Mouse (Mus musculus) neural tube, embryonic 14.5 days (tissue): Measurements from ENCODE around the gene Hist1h3f. TPM values are rescaled to one million over a fixed set of nuclear protein-coding genes. Genes with fewer than 3 reads are reported as not detected.

Experiments used
- ATAC-seq: fragments of 200-750 bp; cut with Nextera tagmentation; 2 replicates; pipeline ENCODE4 v1.8.0; 2017; ENCODE audit warnings: low read depth, mild to moderate bottlenecking, moderate TSS enrichment, moderate library complexity
- H3K27ac ChIP-seq: fragments of 300-500 bp; sonication (generic); 2 replicates; pipeline ENCODE4 v1.5.1; 2014; ENCODE audit warnings: low read depth, mild to moderate bottlenecking, control low read depth, low read length, moderate library complexity, mixed read lengths
- H3K27me3 ChIP-seq: fragments of 300-500 bp; sonication (generic); 2 replicates; pipeline ENCODE4 v1.6.1; 2014; ENCODE audit warnings: low read length; ENCODE audit not compliant: control insufficient read depth, insufficient read depth
- H3K36me3 ChIP-seq: fragments of 300-500 bp; sonication (generic); 2 replicates; pipeline ENCODE4 v1.6.1; 2014; ENCODE audit warnings: low read length, mixed read lengths; ENCODE audit not compliant: control insufficient read depth, insufficient read depth
- H3K4me1 ChIP-seq: fragments of 300-500 bp; sonication (generic); 2 replicates; pipeline ENCODE4 v1.6.1; 2014; ENCODE audit warnings: low read length; ENCODE audit not compliant: control insufficient read depth, insufficient read depth
- H3K4me2 ChIP-seq: fragments of 300-500 bp; sonication (generic); 2 replicates; pipeline ENCODE4 v1.6.1; 2014; ENCODE audit warnings: mild to moderate bottlenecking, low read depth, low read length, control low read depth
- H3K4me3 ChIP-seq: fragments of 300-500 bp; sonication (generic); 2 replicates; pipeline ENCODE4 v1.5.1; 2014; ENCODE audit warnings: low read depth, low read length, control low read depth, mixed read lengths
- H3K9ac ChIP-seq: fragments of 300-500 bp; sonication (generic); replicated peaks from 2 replicates; pipeline ENCODE4 v1.6.1; 2014; ENCODE audit warnings: low read depth, mild to moderate bottlenecking, control low read depth, low read length, mixed read lengths
- H3K9me3 ChIP-seq: fragments of 300-500 bp; sonication (generic); 2 replicates; pipeline ENCODE4 v1.6.1; 2016; ENCODE audit warnings: low read length; ENCODE audit not compliant: control insufficient read depth
- WGBS: fragments of 180-500 bp; shearing (Covaris S2); extraction: QIAGEN DNeasy Blood & Tissue Kit; methylation state at CpG from one replicate; pipeline ENCODE4 v1.1.7; 2014; 5-methylcytosine and 5-hydroxymethylcytosine counted together
- polyA plus RNA-seq: library from polyadenylated mRNA; unstranded; fragments of >200 nt; fragmentation: Nextera tagmentation; extraction: Ambion mirVana; gene quantifications from 2 replicates; pipeline ENCODE4 v1.2.1, GENCODE M21; 2014

Hist1h3f gene
- polyA plus RNA-seq, 1 experiment from 2014 or later, result not detected

GRCm38 (mm10) chr13:23524654-23525053 lies 19.2 kb upstream of the Hist1h3f start:
- WGBS, result 17% methylated on average over 5 of the region's 5 CpGs
- Histone ChIP-seq H3K4me3 (no peak overlapping the region), H3K27ac (no peak overlapping the region), H3K36me3 (no peaks in the 10 kb centered on the region), H3K4me1 (0 out of 2 replicates have a peak, but pooled peaks cover 4% of the 10 kb centered on the region), H3K4me2 (0 out of 2 replicates have a peak overlapping the region, but pooled peaks have one; percentile 9), H3K27me3 (no peaks in the 10 kb centered on the region), H3K9me3 (no peaks in the 10 kb centered on the region), H3K9ac (no peak overlapping the region)
- peak; percentile 32; the same call in 1 of the 2 replicates for ATAC-seq

- Histone ChIP-seq H3K27ac (no peak overlapping the region), H3K36me3 (no peaks in the 10 kb centered on the region), H3K4me1 (0 out of 2 replicates have a peak, but pooled peaks cover 8% of the 10 kb centered on the region), H3K4me2 (peak overlapping the region; percentile 48), H3K4me3 (peak overlapping the region; percentile 39), H3K27me3 (no peaks in the 10 kb centered on the region), H3K9ac (no peak overlapping the region), H3K9me3 (no peaks in the 10 kb centered on the region)
- WGBS, result 3% methylated on average over 10 of the region's 10 CpGs
- no peak for ATAC-seq
These were observed 18.0 kb upstream of the Hist1h3f start for GRCm38 (mm10) chr13:23525901-23526300.

GRCm38 (mm10) chr13:23526312-23526711 lies 17.5 kb upstream of the Hist1h3f start:
- 1% methylated on average over 17 of the region's 17 CpGs for WGBS
- ATAC-seq, result peak; percentile 52; the same call in 1 of the 2 replicates
- H3K9ac ChIP-seq, result no peak overlapping the region; the same call in 1 of the 2 replicates
- no peaks in the 10 kb centered on the region for H3K27me3 ChIP-seq
- H3K36me3 ChIP-seq, result no peaks in the 10 kb centered on the region
- no peaks in the 10 kb centered on the region for H3K9me3 ChIP-seq
- peak overlapping the region; percentile 39 for H3K4me3 ChIP-seq
- H3K4me1 ChIP-seq, result 0 out of 2 replicates have a peak, but pooled peaks cover 8% of the 10 kb centered on the region
- H3K4me2 ChIP-seq, result peak overlapping the region; percentile 48
- no peak overlapping the region; the same call in 1 of the 2 replicates for H3K27ac ChIP-seq

GRCm38 (mm10) chr13:23529005-23529404 lies 14.8 kb upstream of the Hist1h3f start:
- no peak overlapping the region for H3K27ac ChIP-seq
- no peak overlapping the region for H3K4me2 ChIP-seq
- H3K4me3 ChIP-seq, result no peak overlapping the region
- 36% methylated on average over 5 of the region's 5 CpGs for WGBS
- no peak overlapping the region for H3K9ac ChIP-seq
- no peaks in the 10 kb centered on the region for H3K27me3 ChIP-seq
- H3K36me3 ChIP-seq, result no peaks in the 10 kb centered on the region
- H3K9me3 ChIP-seq, result no peaks in the 10 kb centered on the region
- peaks cover 24% of the 10 kb centered on the region for H3K4me1 ChIP-seq
- ATAC-seq, result no peak

GRCm38 (mm10) chr13:23529480-23530165 lies 14.2 kb upstream of the Hist1h3f start:
- H3K27ac ChIP-seq, result no peak overlapping the region
- H3K4me2 ChIP-seq, result peak overlapping the region; percentile 70
- WGBS, result 32% methylated on average over 2 of the region's 2 CpGs
- H3K4me3 ChIP-seq, result peak overlapping the region; percentile 42
- no peaks in the 10 kb centered on the region for H3K36me3 ChIP-seq
- ATAC-seq, result no peak
- peaks cover 29% of the 10 kb centered on the region for H3K4me1 ChIP-seq
- no peaks in the 10 kb centered on the region for H3K27me3 ChIP-seq
- H3K9me3 ChIP-seq, result no peaks in the 10 kb centered on the region
- peak overlapping the region; percentile 78; the same call in 1 of the 2 replicates for H3K9ac ChIP-seq

- H3K27me3 ChIP-seq, result no peaks in the 10 kb centered on the region
- peak overlapping the region; percentile 70 for H3K4me2 ChIP-seq
- peak; percentile 22; the same call in 1 of the 2 replicates for ATAC-seq
- H3K27ac ChIP-seq, result peak overlapping the region; percentile 96
- WGBS, result under 1% methylated on average over 20 of the region's 20 CpGs
- peak overlapping the region; percentile 42 for H3K4me3 ChIP-seq
- H3K36me3 ChIP-seq, result no peaks in the 10 kb centered on the region
- peaks cover 31% of the 10 kb centered on the region for H3K4me1 ChIP-seq
- no peaks in the 10 kb centered on the region for H3K9me3 ChIP-seq
- peak overlapping the region; percentile 78 for H3K9ac ChIP-seq
These were observed 13.5 kb upstream of the Hist1h3f start for GRCm38 (mm10) chr13:23530181-23530900.

- peak within 1 kb of the TSS; percentile 42 for H3K4me3 ChIP-seq
- H3K36me3 ChIP-seq, result no peaks in the 10 kb centered on the region
- H3K4me2 ChIP-seq, result peak within 1 kb of the TSS; percentile 70
- under 1% methylated on average over 58 of the region's 70 CpGs for WGBS
- no peaks in the 10 kb centered on the region for H3K27me3 ChIP-seq
- H3K9ac ChIP-seq, result peak within 1 kb of the TSS; percentile 78
- H3K9me3 ChIP-seq, result no peaks in the 10 kb centered on the region
- H3K4me1 ChIP-seq, result peaks cover 35% of the 10 kb centered on the region
- peak; percentile 89 for ATAC-seq
- H3K27ac ChIP-seq, result peak within 1 kb of the TSS; percentile 96
These were observed 12.7 kb upstream of the Hist1h3f start, which contains the start of gene Hist1h4h for GRCm38 (mm10) chr13:23530901-23531875. TSS of gene Hist1h4h (plus strand) at chr13:23531050.

- H3K4me1 ChIP-seq, result peaks cover 31% of the 10 kb centered on the region
These were observed 11.4 kb upstream of the Hist1h3f start for GRCm38 (mm10) chr13:23532262-23533075.

More at GRCm38 (mm10) chr13:23532262-23533075, 11.4 kb upstream of the Hist1h3f start:
- Histone ChIP-seq H3K4me3 (peak overlapping the region; percentile 42), H3K9me3 (no peaks in the 10 kb centered on the region), H3K4me2 (peak overlapping the region; percentile 70), H3K36me3 (no peaks in the 10 kb centered on the region), H3K27me3 (no peaks in the 10 kb centered on the region), H3K27ac (peak overlapping the region; percentile 96; the same call in 1 of the 2 replicates), H3K9ac (peak overlapping the region; percentile 64; the same call in 1 of the 2 replicates)
- 27% methylated on average over 9 of the region's 9 CpGs for WGBS
- no peak for ATAC-seq
